Mouse (Mus musculus): ENCODE data around the gene Yipf4.

DNA sequence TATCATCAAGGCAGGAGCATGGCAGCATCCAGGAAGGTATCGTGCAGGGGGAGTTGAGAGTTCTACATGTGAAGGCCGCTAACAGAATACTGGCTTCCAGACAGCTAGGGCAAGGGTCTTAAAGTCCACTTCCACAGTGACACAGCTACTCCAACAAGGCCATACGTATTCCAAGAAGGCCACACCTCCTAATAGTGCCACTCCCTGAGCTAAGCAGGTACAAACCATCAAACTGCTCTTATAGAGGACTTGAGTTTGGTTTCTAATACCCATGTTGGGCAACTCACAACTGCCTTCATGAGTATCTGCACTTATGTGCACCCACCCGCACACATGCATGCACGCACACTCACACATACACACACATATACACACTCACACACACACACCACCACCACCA lies 32.5 kb upstream of the Yipf4 start:
- TF ChIP-seq CTCF (IDR thresholded peaks at IDR 0.05; ENCODE audit: low read depth): no peak
- no peak for TF ChIP-seq EP300 (optimal IDR thresholded peaks at IDR 0.05)
